Mouse (Mus musculus): Measurements from ENCODE around the gene Rps27. TPM values are rescaled to one million over a fixed set of nuclear protein-coding genes. Genes with fewer than 3 reads are reported as not detected.

Rps27 gene
- total RNA-seq (2023) = 872 and 1,486 TPM in 2 replicates

DNA sequence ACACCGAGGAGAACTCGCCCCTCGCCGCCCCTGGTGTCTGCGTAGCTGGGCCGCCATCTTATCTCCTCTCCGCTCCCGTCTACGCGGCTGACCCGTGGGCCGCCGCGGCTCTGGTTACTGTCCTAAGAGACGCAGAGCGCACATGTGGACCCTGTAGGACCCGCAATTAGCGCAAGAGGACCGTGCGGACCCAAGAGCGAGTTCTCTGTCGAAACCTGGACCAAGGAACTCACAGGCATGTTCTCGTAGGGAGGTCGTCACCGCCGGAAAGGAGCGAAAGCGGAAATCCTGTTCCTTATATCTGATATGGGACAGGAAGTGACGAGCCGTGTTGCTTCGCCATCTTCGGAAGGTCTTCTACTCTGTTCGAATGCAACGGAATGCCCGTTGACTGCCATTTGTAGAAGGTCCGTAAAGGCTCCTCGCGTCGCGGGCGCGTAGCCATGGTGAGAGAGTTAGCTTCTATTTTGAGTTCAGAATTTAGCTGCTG, at the start of gene Rps27, which contains the start of gene Rab13:
Gene Rps27 (minus strand): TSS at position 275 of the 490 bp plus-strand sequence.
Gene Rab13 (plus strand): TSS at position 319 of the 490 bp plus-strand sequence.

DNA sequence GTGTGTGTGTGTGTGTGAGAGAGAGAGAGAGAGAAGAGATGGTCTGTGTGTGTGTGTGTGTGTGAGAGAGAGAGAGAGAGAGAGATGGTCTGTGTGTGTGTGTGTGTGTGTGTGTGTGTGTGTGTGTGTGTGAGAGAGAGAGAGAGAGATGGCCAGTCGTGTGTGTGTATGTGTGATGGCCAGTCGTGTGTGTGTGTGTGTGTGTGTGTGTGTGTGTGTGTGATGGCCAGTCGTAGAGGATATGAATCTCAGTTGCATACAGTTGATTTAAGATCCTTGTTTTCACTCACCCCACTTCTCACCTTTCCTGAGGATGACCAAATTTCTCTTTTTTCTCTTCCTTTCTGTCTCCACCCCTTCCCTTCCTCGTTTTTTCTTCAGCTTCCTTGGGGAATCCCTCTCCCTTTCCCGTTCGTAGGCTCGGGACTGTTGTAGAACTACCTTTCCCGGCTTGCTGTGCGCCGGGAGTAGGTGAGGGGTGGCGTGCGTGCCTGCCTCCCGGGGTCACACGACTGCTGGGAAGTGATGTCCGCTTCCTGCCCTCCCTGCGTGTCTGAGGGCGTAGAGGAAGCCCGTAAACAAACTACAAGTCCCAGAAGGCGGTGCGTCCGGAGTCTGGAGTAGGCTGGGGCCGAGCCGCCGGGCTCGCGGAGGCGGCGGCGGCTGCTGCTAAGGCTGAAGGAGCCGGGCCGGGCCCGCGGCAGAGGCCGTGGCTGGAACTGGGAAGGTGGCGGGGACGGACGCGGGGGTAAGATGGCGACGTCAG, 40.4 kb upstream of the Rps27 start, which contains the start of gene Crtc2:
Gene Crtc2 (plus strand): TSS at position 511 of the 766 bp plus-strand sequence.

DNA sequence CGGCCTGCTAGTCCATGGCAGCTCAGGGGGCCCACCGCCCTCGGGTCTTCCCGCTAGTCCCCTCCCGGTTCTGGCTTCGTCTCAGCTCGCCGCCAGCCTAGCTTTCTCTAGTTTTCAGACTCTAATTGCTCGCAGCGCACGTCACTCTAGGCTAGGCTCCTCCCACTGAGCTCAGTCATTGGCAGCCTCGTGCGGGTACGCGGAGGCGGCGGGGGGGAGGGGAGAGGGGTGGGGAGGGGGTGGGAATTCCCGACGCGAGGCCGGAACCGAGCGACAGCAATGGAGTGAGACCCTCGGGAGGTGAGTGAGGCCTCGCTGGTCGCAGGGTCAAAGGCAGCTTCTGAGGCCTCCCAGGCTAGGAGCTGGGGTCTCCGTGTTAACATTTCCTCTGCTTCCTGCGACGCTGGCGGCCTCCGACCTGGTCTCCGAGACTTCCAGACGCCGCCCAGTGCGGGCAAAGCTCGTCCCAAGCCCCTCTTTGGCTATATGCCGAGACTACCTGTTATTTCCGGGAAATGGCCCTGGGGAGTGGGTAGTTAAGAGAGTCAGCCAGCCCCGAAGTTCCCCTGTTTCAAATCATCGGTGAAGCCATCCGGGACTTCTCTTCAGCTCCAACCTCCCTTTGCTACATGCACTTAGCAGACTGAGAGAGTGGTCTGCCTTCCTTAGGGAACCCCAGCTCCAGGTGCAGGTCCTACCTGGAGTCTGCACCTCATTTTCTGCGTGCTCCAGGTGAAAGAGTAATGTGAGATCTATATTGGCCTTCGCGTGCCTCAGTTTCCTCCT, 34.7 kb upstream of the Rps27 start, which contains the start of gene Slc39a1:
Gene Slc39a1 (plus strand): TSS at position 213 of the 786 bp plus-strand sequence.

DNA sequence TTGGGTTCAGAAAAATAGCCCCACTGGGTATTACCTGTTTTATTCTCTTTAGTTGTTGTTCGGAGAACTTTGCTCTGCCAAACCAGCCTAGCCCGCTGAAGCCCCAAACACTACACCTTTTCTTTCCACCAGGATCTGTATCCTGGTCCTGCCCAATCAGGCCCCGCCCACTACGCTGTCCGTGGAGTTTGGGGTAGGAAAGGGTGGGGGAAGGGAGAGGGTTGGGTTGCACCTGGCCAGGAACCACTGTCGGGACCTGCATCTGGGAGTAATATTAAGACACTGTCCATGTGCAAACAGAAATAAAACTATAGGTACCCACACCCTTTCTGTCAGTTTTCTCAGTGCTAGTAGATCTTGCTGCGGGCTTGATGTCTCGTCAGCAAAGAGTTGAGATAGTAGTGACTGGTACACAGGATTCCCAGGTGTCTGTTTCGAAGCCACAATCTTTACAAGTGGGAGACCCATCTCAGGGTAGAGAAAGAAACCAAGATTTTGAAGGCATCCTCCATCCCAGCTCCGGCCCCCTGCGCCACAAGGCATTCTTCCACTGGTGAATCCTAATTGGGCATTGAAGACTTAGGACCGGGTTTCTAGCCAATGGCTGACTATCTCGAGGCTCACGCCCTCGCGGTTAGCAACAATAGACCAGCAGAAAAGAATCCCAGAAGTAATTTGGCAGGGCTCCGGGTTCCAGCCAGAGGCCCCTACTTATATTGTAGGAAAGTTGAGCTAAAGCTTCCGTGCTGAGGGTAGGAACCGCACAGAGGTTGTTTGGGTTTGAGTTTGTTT, 29.7 kb upstream of the Rps27 start, which contains the start of gene Creb3l4:
Gene Creb3l4 (minus strand): TSS at position 529 of the 792 bp plus-strand sequence.

DNA sequence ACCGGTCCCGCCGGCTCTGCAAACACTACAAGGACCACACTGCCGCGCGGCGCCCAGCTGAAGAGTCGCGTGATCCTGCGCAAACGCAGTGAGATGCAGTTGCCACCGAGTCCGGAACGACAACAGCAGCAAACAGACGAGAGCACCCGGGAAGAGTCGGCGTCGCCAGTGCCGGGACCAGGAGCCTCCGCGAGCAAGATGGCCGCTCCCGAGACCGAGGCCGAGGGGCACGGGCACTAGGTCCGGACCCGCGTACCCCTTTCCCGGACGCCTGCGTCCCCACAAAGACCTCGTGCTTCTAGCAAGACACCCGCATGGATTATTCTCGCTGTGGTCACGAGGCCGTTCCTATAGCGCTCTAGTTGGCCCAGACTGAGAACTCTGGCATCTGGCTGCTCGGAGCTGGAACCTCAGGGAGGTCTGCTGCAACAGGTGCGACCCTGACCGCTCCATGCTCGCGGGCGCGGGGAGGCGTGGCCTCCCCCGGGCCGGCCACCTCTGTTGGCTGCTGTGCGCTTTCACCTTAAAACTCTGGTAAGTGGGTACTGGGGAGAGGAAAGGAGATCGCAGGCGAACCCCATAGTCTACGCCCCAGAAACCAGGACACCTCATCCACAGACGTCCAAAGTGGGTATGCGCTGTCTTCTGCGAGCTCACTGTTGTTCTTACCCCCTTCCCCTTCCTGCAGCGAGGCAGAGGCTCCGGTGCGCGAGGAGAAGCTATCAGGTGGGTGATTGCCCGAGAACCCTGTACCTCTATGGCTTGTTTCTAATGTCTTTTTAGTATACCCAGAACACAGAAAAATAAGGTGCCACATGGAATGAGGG, 18.3 kb upstream of the Rps27 start, which contains the start of gene Jtb:
Gene Jtb (plus strand): TSS at position 91 of the 827 bp plus-strand sequence.

Other genes with a start within 250 kb of the Rps27 start
- gene Hax1, start 214.9 kb downstream of the Rps27 start, total RNA-seq (2023) = 26.2 and 34.0 TPM in 2 replicates
- 50.8 and 58.4 TPM in 2 replicates for gene 4933434E20Rik, start 162.0 kb downstream of the Rps27 start, total RNA-seq (2023)
- gene Ubap2l, start 161.0 kb downstream of the Rps27 start, total RNA-seq (2023) = 142 and 164 TPM in 2 replicates
- 990 and 1,148 TPM in 2 replicates for gene Tpm3, start 141.0 kb downstream of the Rps27 start, total RNA-seq (2023)
- 0.76 and 0.79 TPM in 2 replicates for gene Nup210l, start 109.5 kb downstream of the Rps27 start, total RNA-seq (2023)
- gene Rab13, start within 50 bp of the Rps27 start, total RNA-seq (2023) = 2.4 and 2.6 TPM in 2 replicates
- gene Jtb, start 17.9 kb upstream of the Rps27 start, total RNA-seq (2023) = 20.7 and 36.7 TPM in 2 replicates
- not detected in 2 replicates for gene Creb3l4, start 29.9 kb upstream of the Rps27 start, total RNA-seq (2023)
- gene Slc39a1, start 34.5 kb upstream of the Rps27 start, total RNA-seq (2023) = 17.6 and 21.6 TPM in 2 replicates
- gene Crtc2, start 40.5 kb upstream of the Rps27 start, total RNA-seq (2023) = 62.3 and 94.5 TPM in 2 replicates
- 55.9 and 71.7 TPM in 2 replicates for gene Dennd4b, start 51.5 kb upstream of the Rps27 start, total RNA-seq (2023)
- gene Gatad2b, start 79.5 kb upstream of the Rps27 start, total RNA-seq (2023) = 67.4 and 68.3 TPM in 2 replicates
- gene Slc27a3, start 176.3 kb upstream of the Rps27 start, total RNA-seq (2023) = 0.50 and 0.76 TPM in 2 replicates
- 40.4 and 44.8 TPM in 2 replicates for gene Ints3, start 220.0 kb upstream of the Rps27 start, total RNA-seq (2023)